Mouse (Mus musculus) T-helper 17 cell (primary cell): ENCODE measurements around the gene Hand2.

Experiments used
- in situ Hi-C, 2 experiments: fragments of 300-600 bp; cut with MboI, MseI; formaldehyde crosslinking; loops; 1 replicate in 1 of 2; 2 replicates in 1 of 2; pipeline ENCODE4 v1.15.1; 2025; ENCODE audit warnings: high pct_unique_total_duplicates in 2 of 2

Gene Hand2

DNA sequence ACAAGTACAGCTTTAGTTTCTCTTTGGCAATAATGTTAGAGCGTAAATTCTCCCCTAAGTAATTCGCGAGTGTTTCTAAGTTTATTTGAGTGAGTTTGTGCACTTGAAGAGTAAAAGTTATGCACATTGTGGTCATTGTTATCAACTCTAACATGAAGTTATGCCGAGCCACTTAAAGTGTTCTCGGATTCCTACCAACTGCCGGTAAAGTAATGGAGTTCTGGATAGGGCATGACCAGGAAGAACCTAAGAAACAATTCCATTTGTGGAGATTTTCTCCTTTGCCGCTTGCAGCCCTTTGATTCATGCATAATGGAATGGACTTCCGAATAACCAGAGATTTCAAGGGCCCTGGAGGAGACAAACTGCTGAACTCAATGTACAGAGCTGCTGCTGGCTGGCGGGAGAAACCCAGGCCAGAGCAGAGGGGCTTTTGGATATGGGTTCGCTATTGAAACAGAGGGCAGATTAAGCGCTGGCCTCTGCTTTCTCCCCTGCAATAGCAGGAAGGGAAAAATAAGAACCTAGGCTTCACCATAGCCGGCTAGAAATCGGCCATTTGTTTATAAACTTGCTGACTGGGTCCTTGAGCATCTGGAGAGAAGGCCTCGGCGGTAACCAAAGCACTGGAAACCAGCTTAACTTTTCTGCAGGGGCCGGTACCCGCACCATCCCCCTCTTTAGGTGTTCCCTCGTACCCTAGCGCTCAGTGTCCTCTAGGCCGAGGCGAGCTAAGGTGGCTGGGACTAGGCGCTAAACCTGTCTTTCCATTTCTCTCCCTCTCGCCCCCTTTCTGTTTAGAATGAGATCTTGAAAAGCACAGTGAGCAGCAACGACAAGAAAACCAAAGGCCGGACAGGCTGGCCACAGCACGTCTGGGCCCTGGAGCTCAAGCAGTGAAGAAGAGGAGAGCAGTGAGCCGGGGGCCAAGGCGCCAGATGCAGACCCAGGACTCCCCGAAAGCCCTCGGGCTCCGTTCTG lies 2.5 kb downstream of the Hand2 start:
- in situ Hi-C loops, result loop anchor here in 1 of 2 experiments (25.0 kb wide), 1 partner anchor 786 kb away; no protein-coding TSS in a partner anchor

GRCm38 (mm10) chr8:57324091-57324490 lies 3.3 kb downstream of the Hand2 start:
- in situ Hi-C loops, result loop anchor here in 1 of 2 experiments (25.0 kb wide), 1 partner anchor 787 kb away; no protein-coding TSS in a partner anchor

- in situ Hi-C loops, result loop anchor here in 1 of 2 experiments (25.0 kb wide), 1 partner anchor 787 kb away; no protein-coding TSS in a partner anchor
Observed at GRCm38 (mm10) chr8:57324671-57325070, 3.9 kb downstream of the Hand2 start.

DNA sequence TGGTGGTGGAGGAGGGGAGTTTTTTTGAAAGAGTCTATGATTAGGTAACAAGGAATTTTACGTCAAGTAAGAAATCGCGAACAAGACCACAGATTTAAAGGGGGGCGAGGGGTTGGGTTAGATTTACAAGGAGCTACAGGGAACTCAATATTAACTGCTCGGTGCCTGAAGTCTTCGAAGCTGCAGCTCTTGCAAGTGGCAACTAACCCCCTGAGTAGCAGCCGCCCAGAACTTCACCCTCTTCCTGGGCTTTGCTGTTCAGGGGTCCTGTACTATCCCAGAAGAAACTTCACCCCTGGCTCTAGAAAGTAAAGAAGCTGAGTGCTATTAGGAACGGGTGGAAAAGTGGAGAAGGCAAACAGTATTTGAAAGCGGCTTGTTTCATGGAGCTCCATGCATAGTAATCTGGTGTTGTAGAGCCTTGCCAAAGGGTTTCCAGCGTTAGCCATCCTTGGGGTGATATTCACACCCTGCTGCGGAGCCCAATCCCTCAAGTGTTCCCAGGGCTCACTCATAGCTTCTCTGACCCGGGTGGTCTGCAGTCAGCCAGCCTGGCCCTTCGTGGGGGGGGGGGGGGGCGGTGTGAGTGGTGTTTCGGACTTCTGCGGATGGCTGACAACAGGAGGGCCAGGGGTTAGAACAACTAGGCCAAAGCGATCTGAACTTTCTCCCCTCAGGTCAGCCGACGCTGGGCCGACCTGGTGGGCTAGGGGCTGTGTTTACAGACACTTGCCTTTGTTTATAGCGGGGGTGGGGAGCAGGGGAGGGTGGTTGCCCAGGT lies 4.5 kb downstream of the Hand2 start:
- in situ Hi-C loops, result no loop called here

DNA sequence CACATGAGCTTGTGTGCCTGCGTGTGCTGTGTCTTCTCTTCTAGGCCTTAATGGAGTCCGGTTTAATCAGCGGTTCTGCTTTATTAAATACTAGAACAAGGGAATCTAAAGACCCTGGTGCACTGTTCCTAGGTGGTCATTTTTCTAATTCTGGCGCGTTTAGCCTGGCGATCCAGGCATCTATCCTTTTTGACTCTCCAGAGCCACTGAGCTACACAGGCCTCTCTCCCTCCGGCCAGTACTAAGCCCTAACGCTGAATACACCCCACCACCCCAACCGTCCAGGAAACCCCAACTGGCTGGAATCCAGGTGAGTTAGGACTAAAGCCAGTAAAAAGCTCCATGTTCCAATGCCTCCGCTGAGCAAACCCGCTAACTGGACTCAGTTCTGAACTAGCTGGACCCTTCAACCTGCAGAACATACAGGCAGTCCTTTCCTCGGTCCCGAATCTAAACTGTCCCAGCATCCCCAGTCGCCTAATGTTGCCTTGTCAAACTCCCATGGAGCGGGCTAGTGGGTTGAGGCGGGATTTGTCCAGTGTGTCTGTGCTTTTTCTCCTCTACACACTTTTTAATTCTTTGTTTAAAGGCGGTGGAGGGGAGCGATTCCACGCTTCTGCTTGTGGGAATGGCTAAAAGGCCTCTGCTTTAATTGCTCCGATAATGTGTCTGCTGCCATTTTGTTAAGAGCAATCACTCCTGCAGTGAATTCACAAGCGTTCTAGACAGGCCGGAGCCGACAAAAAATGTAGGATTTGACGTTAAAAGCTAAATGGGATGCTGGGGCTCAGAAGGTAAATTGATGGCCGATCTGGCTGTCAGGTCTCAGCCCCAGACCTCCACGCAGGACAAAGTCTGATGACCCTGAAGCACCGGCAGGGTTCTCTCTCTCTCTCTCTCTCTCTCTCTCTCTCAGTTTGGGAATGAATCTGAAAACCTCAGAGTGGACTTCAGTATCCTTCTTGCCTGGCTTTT lies 5.6 kb downstream of the Hand2 start:
- in situ Hi-C loops, result no loop called here

DNA sequence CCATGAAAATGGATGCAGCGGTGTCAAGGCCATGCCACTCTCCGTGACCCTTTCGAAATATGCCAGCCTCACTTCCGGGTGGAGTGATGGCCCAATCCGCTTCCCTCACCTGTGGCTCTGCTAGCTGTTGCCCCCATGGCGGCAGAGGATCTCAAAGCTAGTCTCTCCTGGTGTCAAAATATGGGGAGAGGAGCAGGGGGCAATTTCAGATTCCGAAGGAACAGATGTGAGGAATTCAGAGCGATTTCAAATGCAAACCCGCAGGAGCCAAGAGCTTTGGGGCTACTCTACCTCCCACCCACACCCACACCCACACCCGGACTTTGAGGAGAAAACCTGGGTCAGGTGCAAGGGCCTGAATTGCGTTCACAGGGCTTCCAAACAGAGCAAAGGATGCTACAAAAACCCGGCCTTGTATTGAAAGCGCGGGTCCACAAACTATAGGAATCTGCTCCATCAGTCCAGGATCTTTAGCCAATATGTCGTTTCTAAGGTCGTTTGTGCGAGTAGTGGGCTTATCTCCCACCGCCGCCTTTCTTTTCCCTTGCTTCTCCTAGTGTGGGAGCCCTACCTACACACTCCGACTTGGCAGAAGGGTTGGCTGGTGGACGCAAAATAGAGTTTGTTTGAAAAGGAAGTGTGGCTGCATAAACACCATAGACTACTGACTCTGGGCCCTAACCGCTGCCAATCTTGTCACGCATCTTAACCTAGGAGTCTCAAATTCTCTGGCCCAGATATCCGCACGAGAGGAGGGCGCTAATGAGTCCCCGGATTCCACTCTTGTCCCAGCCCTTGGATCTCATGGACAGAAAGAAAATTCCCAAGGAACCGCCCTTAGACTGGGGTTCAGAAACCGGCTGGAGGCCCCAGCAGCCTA lies 6.7 kb downstream of the Hand2 start:
- in situ Hi-C loops, result no loop called here

DNA sequence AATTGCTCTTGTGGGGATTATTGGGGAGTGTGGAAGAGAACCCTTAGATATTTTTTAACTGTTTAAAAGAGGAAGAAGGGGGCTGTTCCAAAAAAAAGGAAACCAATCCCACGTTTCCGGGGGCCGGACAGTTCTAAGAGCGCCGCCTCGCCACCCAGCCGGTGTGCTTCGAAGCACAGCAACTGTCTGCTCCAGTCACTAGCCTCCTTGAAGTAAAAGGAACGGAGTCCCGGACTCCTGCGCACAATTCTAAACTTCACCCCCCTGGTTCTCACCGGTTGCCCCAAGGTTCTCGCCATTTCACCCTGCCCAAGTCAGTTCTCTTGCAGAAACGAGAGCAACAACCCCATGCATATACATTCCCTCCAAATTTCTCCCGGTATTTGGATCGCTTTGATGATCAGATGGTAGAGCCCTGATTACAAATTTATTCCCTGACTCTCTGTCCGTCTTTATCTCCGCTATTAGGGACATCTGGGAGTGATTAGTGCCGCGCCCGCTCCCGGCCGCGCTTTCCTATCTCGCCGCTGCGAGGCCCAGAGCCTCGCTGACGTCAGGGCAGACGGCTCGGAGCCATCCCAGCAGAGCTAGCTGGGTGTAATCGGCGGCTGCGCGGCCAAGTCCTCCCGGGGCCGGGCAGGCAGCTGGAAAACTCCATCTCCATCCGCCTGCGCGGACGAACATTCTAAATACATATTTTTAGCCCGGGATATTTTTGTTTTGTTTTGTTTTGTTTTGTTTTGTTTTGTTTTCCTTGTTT lies 7.6 kb downstream of the Hand2 start:
- in situ Hi-C loops, result no loop called here

DNA sequence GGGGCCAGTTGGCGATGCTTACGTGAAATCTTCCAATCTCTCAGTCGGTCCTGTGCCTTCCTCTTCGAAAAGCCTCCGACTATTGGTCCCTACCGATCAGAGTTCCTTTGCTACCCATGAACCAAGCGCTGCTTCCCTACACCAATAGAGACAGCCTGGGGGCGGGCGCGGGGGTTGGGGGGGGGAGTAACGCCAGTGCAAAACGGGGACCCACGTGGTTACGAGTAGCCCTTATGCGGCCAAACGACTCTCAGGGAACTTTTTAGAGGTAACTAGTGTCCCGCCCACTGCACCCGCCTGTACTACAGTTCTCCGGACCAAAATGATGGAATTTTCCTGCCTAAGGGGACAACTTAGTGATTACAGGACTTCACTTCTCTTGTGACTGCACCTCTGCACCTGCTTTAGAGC lies 8.2 kb downstream of the Hand2 start:
- in situ Hi-C loops, result no loop called here

DNA sequence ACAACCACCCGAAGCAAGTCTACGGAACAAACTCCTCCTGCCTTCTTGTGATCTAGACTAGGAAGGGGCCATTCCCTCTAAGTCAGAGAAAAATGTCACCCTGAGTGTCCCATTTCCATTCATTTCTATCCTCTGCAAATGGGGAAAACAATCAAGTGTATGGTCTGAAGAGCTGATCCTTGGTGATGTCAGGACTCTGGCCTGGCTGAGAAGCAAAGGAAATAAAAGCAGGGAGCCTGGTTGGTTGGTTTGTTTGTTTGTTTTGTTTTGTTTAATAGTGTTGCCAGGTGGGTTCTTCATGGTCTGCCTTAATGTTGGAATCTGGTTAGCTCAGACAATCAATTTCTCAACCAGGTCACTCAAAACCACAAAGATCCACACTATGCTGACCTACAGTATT lies 9.3 kb downstream of the Hand2 start:
- in situ Hi-C loops, result no loop called here

GRCm38 (mm10) chr8:57331727-57332630 lies 11.2 kb downstream of the Hand2 start:
- in situ Hi-C loops, result no loop called here

- in situ Hi-C loops, result no loop called here
Observed at GRCm38 (mm10) chr8:57332676-57333482, 12.1 kb downstream of the Hand2 start.

- in situ Hi-C loops, result no loop called here
Observed at GRCm38 (mm10) chr8:57333483-57333770, 12.6 kb downstream of the Hand2 start.

- in situ Hi-C loops, result no loop called here
Observed at GRCm38 (mm10) chr8:57333795-57334551, 13.2 kb downstream of the Hand2 start.

- in situ Hi-C loops, result no loop called here
Observed at GRCm38 (mm10) chr8:57334714-57335113, 13.9 kb downstream of the Hand2 start.

GRCm38 (mm10) chr8:57337271-57338030 lies 16.7 kb downstream of the Hand2 start:
- in situ Hi-C loops, result no loop called here
